Mouse (Mus musculus): ENCODE data around the gene Nsg2. TPM values are rescaled to one million over a fixed set of nuclear protein-coding genes. Genes with fewer than 3 reads are reported as not detected.
"Not testable (repeated sequence)": the region's sequence is repeated elsewhere in the genome, so short reads cannot be mapped to it uniquely, and the experiment has no call there.

Gene Nsg2
- total RNA-seq (2021), result 10 to 100 TPM; 28.7 to 37.4 TPM
- long read RNA-seq, experiment 1, transcript Nsg2-201 (5 exons, 2,239 nt), result major isoform, 6 of 29 reads
- long read RNA-seq, experiment 1, partial matches to known transcripts, result 2 of 29 reads
- long read RNA-seq, experiment 1, other reads (novel, unspliced or antisense), result 21 of 29 reads
- long read RNA-seq, experiment 2, partial matches to known transcripts, result 8 of 8 reads
- long read RNA-seq, experiment 2, other reads (novel, unspliced or antisense), result 0 of 8 reads

DNA sequence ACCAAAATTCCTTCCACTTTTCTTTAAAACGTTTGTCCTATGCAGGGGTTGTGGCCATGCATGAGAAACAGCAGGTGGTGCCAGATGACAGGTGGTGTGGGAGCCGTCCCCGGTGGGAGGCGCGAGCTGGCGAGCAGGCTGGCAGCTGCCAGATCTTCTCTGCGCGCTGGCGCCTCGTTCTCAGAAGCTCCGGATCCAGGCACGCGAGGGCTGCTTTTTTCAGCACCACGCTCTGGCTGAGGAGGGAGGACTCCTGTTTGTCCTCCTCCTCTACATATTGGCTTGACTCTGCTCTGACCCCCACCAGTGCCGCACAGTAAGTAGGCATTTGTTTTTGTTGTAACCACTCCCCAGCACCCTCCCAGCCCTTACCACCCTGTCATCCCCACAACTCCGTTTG is at the start of gene Nsg2:
Gene Nsg2 (plus strand): TSS at position 183 of the 400 bp plus-strand sequence.
- peak; percentile 80 for DNase-seq

DNA sequence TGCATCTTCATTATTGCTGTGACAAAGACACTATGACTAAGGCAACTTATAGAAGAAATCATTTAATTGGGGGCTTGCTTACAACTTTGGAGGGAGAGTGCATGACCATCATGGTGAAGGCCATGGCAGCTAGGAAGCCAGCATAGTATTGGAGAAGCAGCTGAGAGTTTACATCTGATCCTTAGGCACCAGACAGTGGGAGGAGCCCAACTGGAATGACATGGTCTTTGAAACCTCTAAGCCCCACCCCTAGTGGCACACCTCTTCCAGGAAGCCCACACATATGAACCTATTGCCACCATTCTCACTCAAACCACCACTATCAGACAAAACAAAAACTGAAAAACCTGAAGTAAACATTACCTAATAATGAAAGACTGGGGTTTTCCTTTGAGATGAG is 40.2 kb upstream of the Nsg2 start:
- no peak for DNase-seq

DNA sequence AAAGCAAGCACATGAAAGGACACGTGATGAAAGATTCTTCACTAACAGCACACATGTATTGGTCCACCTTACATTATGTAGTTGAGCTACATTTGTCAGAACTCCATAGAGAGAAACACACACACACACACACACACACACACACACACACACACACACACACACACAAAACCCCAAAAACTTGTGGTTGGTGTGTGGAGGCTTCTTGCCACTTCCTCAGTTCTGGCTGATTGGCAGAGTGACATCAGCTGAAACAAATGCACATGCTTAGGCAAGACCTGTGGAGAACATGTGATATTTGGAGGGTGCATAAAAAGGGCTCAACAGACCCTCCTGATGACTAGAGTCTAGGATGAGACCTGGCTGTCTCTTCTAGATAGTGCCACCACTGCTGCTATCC is 36.3 kb upstream of the Nsg2 start:
- no peak for DNase-seq

DNA sequence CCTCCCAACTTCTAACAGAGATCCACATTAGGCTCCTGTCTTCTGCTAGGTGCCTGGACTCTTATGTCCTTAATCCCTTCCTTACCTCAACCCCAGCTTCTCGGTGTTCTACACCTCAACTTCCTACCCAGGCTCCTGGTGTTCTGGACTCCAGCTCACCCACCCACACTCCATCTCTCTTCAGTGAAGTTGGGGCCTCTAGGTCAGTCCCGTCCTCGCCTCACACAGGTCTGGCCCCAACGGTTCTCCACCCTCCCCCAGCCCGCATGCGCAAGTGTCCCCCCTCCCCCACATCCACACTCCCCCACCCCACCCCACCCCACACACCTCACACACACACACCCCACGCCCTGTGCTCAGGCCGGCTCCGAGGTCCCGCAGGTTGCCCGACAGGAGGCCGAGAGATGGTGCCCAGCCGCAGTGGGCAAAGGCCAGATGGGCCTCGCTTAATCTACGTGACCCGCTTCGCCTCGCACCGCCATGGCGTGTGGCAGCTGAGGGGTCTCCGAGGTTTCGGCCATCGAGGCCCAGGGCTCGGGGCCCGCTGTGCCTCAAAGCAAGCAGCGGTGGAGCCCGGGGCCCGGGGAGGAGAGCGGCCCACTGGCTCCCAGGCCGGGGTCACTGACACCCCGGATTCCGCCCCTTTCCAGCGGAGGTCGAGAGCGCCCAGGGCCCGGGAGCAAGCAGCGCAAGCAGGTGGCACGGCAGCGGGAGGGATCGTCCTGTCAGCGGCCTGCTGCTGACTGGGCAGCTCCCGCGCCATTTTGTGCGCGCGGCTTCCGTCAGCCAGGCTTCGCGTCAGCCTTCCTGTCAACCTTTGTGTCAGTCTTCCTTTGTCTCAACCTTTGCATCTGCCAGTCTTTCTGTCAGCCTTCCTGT is 34.8 kb upstream of the Nsg2 start, which contains the start of gene 4930524B15Rik:
Gene 4930524B15Rik (plus strand): TSS at position 337 of the 879 bp plus-strand sequence.
- DNase-seq, result peak; percentile 18

DNA sequence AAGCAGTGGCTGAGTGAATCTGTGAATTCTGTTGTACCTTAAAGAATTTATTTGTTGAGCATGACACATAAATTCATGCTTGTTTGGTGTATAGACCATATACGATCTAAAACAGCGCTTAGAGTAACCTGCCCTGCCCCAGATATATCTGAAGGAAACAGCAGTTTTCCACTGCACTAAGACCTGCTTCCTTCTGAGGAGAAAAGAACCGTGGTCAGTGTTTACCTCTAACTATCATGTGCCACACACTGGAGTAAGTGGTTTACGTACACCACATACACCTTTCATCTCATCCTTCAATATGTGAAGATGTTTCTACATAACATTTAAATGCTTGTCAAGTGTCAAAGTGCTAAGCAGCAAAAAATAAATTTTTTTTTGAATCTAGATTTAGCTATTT is 26.1 kb upstream of the Nsg2 start:
- DNase-seq, result no peak

DNA sequence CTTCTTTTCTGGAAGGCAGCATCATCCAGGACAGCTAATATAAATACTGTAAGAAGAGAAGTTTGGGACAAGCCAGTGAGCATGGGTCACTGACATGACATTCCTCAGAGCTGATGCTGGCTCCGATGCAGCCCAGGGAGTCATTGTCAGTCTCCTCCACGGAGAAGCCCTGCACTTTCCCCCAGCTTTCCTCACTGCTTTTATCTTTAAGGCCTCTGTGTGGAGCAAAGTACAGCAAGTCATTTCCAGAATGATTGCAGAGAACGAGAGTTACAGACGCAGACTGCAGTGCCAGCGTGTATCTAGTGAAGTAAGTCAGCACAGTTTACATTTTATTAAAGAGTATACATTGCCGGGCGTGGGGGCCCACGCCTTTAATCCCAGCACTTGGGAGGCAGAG is 25.4 kb upstream of the Nsg2 start:
- DNase-seq, result no peak

DNA sequence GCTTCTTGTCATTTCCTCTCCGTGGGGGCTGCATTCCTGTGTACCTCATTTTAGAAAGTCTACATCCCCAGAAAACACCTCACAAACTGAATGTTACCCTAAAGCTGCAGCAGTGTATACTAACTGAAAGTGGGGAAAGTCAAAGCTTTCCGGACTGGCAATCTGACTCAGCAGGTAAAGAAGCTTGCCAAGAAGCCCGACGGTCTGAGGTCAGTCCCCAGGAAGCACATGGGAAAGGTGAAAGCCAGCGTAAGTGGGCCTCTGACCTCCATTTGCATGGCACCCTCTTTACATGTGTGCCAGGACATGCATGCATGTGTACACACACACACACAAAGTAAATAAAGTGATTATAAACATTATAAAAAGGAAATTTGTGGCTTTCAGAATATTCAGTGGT is 24.6 kb upstream of the Nsg2 start:
- DNase-seq, result no peak

DNA sequence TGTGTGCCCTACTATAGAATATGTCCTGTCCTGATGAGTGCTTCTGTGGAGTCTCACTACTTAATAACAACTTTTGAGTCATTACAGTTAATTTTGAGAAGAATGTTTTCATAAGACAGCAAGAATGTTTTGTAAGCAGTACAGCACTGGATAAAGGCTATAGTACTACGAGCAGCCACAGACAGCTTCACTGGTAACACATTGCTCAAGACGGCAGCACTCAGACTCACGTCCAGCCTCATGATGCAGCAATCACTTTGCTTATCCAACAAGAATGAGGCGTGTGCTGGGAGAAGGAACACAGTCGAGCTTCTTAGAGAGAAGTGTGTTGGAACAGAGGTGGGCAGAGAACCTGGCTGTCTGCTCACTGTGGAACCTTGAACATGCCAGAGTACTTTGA is 24.1 kb upstream of the Nsg2 start:
- DNase-seq, result no peak

DNA sequence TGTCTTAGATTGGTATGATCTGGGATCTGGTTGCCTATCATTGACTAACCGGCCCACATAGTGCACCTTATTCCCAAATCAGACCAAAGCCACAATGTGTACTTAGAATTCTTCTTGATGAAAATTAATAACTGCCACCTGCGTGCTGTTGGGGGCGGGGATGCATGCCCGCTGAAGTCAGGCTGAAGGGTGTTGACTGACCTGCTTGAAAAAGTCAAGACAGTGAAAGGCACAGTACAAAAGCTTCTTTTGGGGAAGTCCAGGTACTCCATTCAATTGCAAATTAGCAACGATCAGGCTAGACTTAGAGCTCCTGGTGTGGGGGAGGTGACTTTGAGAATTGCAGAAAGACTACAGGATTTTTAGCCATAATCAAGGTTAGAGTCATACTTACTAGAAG is 20.2 kb upstream of the Nsg2 start:
- DNase-seq, result not testable (repeated sequence)

DNA sequence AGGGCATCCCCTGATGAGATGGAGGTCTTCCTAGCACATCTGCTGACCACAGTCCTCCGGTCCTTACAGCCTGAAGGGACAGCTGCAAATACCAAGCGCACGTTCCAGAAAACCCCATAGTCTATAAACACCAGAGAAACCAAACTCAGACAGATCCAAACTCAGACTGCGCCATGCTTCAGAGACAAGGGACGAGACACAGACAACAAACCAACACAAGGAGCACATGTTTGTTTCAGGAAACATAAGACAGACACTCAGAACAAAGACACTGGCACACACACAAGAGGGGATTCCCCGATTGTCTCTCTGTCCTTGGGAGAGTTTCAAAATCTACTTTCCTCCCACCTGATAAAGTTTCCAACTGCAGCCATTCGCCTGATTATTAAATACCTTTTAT is 18.4 kb upstream of the Nsg2 start:
- no peak for DNase-seq

DNA sequence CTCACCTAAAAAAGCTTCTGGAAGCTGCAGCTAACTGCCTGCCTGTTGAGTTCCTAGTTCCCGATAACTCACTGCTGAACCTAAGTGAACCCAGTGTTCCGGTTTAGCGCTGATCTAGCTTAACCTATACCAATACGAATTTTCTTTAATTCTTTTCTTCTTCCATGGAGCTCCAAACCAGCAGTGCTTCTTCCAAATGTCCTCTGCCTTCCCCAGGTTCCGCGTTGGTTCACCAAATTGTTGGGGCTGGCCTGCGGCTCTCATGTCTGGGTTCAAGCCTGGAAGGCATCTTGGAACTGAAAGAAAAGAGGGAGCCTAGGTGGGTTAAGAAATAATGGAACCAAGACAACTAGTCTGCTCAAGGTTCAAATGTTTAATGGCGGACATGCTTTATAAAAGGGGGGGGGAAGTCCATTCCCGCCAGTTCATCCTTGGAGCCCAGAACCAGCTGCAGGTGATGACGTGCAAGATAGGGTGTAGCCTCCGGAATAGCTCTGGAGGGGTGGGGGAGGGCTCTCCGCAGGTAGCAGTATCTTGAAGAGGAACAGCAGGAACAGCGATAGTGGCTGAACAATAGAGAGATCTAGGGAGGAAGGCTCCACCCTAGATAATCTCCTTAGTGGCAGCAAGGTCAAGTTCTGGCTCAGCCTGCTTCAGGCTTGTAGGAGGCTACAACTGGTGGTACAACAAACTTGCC is 17.9 kb upstream of the Nsg2 start:
- DNase-seq, result not testable (repeated sequence)

DNA sequence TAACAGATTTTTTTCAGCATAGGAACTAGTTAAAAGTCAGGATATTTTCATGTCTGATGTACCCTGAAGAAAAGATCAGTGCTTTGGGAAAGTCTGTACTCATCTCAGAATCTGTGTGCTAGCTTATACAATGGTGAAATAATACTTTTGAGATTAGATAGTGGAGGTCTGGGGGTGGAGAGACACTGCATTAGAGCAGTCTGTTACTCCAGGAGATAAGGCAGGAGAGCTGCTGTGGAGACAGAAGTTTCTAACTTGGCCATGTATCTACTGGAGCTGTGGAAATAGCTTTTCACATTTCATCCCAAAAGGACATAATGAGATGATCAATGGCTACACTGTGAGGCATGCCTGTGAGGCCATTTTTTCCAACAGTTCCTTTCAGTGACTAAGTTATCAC is 17.0 kb upstream of the Nsg2 start:
- no peak for DNase-seq

DNA sequence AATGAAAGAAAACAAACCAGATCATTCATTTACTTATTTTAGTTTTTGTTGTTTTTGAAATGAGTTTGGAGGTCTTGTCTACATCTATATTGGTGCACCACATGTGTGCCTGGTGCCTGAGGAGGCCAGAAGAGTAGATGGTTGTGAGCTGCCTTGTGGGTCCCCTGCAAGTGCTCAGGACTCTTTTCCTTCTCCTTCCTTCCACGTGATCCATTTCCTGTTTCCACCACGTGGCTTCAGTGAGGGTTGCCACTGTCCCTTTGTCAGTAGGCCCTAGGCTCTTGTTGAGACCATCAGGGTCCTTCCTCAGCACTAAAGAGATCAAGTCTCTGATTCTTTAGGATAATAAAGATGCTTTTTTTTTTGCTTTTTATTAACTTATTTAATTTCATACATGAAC is 15.5 kb upstream of the Nsg2 start:
- DNase-seq, result no peak

DNA sequence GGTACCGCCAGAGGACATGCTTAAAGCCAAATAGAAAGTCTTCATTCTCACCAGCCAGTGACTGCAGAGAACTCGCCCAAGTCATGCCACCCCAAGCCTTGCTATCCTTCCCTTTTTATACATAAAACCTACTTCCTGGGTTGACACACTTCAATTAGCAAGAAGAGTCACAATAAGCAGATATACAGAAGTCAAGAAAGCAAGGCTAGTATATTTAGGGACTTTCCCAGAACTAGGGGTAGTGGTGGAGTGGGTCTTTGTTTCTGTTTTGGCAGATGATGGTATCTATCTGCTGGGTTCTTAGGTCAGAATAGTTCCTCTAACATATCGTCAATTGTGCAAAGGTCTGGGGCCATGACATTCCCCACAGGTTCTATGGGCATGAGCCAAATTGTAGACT is 7.7 kb upstream of the Nsg2 start:
- DNase-seq, result no peak

DNA sequence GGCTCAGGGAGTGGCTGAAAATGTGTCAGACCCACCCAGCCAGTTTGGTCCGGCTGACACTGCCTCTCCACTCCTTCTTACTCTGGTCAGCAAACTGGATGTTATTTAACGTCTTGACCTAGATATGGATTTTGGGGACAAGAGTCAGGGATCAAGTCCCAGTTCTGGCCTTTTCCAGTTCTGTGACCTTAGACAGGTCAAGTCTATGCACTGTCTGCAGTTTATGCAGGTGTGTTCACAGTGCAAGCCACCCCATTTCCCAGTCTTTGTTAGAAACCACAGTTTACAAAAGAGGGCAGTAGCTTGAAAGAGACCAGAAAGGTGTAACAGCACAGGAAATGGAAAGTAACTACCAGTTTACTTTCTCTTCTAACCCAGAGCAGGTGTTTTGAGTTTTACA is 547 bp upstream of the Nsg2 start:
- DNase-seq, result no peak

DNA sequence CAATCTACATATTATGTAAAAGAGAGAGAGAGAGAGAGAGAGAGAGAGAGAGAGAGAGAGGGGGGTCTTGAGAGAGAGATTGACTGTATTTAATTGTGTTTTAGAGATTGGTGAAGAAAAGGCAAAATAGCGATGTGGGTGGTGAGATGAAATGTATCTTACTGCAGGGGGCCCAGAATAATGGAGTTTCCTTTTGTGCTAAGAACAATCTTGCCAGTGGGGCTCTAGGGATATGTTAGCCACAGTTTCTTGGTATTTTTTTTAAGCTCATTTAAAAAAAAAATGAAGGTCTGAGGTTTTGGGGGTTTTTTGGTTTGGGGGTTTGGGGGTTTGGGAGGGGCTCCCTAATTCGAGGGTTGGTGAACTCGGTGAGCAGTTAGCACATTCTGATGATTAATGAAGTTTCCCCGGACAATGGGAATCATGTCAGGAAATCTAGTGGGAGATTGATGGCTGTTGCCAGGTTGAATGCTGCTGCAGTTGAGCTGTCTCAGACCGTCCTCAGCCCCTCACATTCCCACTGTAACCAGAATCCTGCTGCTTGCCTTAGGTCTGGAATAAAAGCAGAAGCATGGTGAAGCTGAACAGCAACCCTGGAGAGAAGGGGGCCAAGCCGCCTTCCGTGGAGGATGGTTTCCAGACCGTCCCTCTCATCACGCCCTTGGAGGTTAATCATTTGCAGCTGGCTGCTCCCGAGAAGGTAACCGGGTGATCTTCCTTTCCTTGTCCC is 1.1 kb downstream of the Nsg2 start:
- DNase-seq, result no peak

DNA sequence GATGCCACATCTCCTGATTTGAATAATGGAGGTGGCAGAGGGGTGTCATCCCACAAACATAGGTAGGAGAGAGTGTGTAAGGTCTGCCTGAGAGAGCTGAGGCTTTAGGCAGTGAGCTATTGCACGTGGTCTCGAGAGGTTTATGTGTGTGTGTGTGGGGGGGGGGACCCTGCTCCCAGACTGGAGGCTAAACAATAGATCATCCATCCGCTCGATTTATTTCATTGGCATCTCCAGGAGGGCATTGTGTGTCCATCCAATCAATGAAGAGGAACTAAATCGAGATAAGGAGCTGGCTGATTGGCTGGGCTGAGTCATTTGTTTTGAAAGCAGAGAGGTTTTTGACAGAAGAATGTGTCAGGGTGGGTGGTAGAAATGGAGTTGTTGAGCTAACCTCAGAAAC is 2.4 kb downstream of the Nsg2 start:
- no peak for DNase-seq

DNA sequence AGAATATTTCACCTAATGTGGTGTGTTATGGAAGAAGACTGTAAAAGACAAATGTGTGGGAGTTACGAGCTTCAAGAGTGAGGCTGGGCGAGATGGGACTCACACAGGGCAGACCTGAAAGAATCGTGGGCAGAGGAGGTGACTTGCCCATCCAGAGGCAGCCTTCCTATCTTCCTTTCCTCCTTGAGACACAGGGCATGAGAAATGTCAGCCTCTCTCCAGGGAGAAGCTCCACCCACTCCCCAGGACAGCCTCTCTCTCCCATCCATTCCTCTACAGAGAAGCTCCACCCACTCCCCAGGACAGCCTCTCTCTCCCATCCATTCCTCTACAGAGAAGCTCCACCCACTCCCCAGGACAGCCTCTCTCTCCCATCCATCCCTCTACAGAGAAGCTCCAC is 7.8 kb downstream of the Nsg2 start:
- DNase-seq, result not testable (repeated sequence)

DNA sequence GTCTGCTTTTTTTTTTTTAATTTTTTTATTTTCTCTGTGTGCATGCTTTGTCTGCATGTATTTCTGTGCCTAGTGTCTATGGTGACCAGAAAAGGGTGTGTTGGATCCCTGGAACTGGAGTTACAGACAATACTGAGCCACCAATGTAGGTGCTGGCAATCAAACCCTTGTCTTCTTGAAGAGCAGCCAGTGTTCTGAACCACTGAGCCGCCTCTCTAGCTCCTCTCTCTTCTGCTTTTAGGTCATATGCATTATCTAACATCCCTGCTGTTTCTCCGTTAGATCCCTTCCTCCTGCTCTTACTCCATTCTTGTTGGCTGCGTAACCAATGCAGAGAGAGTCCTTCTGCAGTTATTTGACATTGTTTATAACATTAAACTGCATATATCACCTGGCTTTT is 8.6 kb downstream of the Nsg2 start:
- no peak for DNase-seq

DNA sequence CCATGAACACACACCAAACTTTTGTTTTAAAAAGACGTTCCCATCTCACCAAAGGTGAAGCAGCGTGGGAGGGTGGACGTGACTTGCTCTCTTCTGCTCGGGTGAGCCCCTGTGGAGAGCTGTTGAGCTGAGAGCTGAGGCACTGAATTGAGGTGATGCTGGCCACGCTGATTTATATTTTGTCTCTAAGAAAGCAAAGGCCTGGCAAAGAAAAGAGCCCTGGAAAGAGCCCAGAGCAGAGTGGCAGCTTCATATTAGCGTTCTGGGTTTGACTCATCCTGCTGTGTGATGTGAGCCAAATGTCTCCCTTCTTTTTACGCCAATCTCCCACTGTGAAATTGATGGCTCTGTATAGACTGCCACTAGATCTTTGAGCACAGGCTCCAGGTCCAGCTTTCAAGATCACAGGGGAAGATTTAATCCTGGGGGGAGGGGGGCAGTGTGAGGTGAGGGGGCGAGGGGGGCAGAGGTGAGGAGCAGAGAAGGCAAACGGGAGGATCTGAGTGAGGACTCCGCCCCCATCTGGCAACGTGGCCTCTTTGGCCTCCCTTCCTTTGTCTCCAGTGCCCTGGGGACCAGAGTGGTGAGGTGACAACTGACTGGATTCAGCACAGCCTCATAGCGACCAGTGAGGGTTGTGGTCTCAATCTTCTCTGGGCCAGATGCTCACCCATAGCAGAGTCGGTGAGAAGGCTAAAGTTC is 9.8 kb downstream of the Nsg2 start:
- DNase-seq, result peak; percentile 10

DNA sequence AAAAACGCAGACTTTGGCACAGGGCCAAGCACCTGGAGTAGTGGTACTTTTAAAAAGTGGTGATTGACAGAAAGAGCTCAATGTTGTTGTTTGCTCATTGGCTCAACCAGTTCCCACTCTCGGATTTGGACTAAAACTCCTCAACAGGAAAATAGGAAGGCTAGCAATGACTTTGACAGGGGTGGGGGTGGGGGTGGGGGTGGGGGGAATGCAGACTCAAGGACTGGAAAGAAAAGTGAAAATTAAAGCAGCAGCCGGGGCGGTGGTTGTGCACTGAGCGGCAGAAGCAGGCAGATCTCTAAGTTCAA is 10.4 kb downstream of the Nsg2 start:
- DNase-seq, result no peak
